Mouse (Mus musculus) hindbrain, embryonic 15.5 days (tissue): Measurements from ENCODE around the gene Ndufs2. TPM values are rescaled to one million over a fixed set of nuclear protein-coding genes. Genes with fewer than 3 reads are reported as not detected.

Experiments
- ATAC-seq: fragments of 200-750 bp; cut with Nextera tagmentation; 2 replicates; pipeline ENCODE4 v1.8.0; 2017; ENCODE audit warnings: low read depth, moderate number of reproducible peaks, moderate TSS enrichment; ENCODE audit not compliant: low FRiP score
- H3K27ac ChIP-seq: fragments of 300-500 bp; sonication (generic); replicated peaks from 2 replicates; pipeline ENCODE4 v1.5.1; 2015; ENCODE audit warnings: mild to moderate bottlenecking, inconsistent platforms
- H3K27me3 ChIP-seq: fragments of 300-500 bp; sonication (generic); 2 replicates; pipeline ENCODE4 v1.6.1; 2015; ENCODE audit warnings: control low read depth, inconsistent platforms
- H3K36me3 ChIP-seq: fragments of 300-500 bp; sonication (generic); 2 replicates; pipeline ENCODE4 v1.6.1; 2015; ENCODE audit warnings: control low read depth, inconsistent platforms
- H3K4me1 ChIP-seq: fragments of 300-500 bp; sonication (generic); replicated peaks from 2 replicates; pipeline ENCODE4 v1.6.1; 2015; ENCODE audit warnings: control low read depth, inconsistent platforms
- H3K4me2 ChIP-seq: fragments of 300-500 bp; sonication (generic); 2 replicates; pipeline ENCODE4 v1.6.1; 2015; ENCODE audit warnings: moderate library complexity, mild to moderate bottlenecking, inconsistent platforms
- H3K4me3 ChIP-seq: fragments of 300-500 bp; sonication (generic); 2 replicates; pipeline ENCODE4 v1.5.1; 2015; ENCODE audit warnings: mild to moderate bottlenecking, inconsistent platforms
- H3K9ac ChIP-seq: fragments of 300-500 bp; sonication (generic); 2 replicates; pipeline ENCODE4 v1.6.1; 2015; ENCODE audit warnings: inconsistent platforms
- H3K9me3 ChIP-seq: fragments of 300-500 bp; sonication (generic); 2 replicates; pipeline ENCODE4 v1.6.1; 2016; ENCODE audit warnings: control low read depth, inconsistent platforms
- WGBS: fragments of 180-500 bp; shearing (Covaris S2); methylation state at CpG from one replicate; pipeline ENCODE4 v1.1.7; 2015; 5-methylcytosine and 5-hydroxymethylcytosine counted together
- polyA plus RNA-seq: library from polyadenylated mRNA; unstranded; fragments of >200 nt; fragmentation: Nextera tagmentation; extraction: Ambion mirVana; gene quantifications from 2 replicates; pipeline ENCODE4 v1.2.1, GENCODE M21; 2015

Ndufs2 gene
- polyA plus RNA-seq, 1 experiment from 2014 or later = 233 TPM

GRCm38 (mm10) chr1:171222238-171223155, 28.7 kb downstream of the Ndufs2 start, which contains the start of gene Tomm40l:
TSS of gene Tomm40l (minus strand) at chr1:171222514.
- Histone ChIP-seq H3K4me1 (peaks cover 20% of the 10 kb centered on the region), H3K9ac (peak within 1 kb of the TSS; percentile 50), H3K27ac (peak within 1 kb of the TSS; percentile 82), H3K4me2 (peak within 1 kb of the TSS; percentile 78), H3K9me3 (no peaks in the 10 kb centered on the region), H3K4me3 (peak within 1 kb of the TSS; percentile 52), H3K27me3 (no peaks in the 10 kb centered on the region), H3K36me3 (peaks cover 15% of the 10 kb centered on the region)
- WGBS = 3% methylated on average over 28 of the region's 28 CpGs
- ATAC-seq = peak; percentile 98

- Histone ChIP-seq H3K27me3 (no peaks in the 10 kb centered on the region), H3K9me3 (no peaks in the 10 kb centered on the region), H3K36me3 (peaks cover 15% of the 10 kb centered on the region), H3K4me3 (peak overlapping the region; percentile 52), H3K4me2 (peak overlapping the region; percentile 78), H3K9ac (peak overlapping the region; percentile 50), H3K4me1 (peaks cover 20% of the 10 kb centered on the region), H3K27ac (peak overlapping the region; percentile 65)
- WGBS = 5% methylated on average over 22 of the region's 22 CpGs
- ATAC-seq = peak; percentile 1; the same call in 1 of the 2 replicates
Measured at GRCm38 (mm10) chr1:171221281-171222193, 29.7 kb downstream of the Ndufs2 start.

- Histone ChIP-seq H3K4me2 (peak overlapping the region; percentile 78), H3K27me3 (no peaks in the 10 kb centered on the region), H3K36me3 (peaks cover 15% of the 10 kb centered on the region), H3K9me3 (no peaks in the 10 kb centered on the region), H3K4me3 (peak overlapping the region; percentile 52), H3K27ac (no peak overlapping the region), H3K4me1 (peaks cover 20% of the 10 kb centered on the region), H3K9ac (peak overlapping the region; percentile 50; the same call in 1 of the 2 replicates)
- peak; percentile 40; the same call in 1 of the 2 replicates for ATAC-seq
- 5% methylated on average over 10 of the region's 10 CpGs for WGBS
Measured at GRCm38 (mm10) chr1:171220871-171221270, 30.3 kb downstream of the Ndufs2 start.

- WGBS = 89% methylated on average over 18 of the region's 18 CpGs
- H3K9ac ChIP-seq = no peak overlapping the region
- H3K4me2 ChIP-seq = no peak overlapping the region
- no peak overlapping the region for H3K4me3 ChIP-seq
- H3K4me1 ChIP-seq = peaks cover 9% of the 10 kb centered on the region
- H3K27me3 ChIP-seq = no peaks in the 10 kb centered on the region
- no peak overlapping the region for H3K27ac ChIP-seq
- H3K9me3 ChIP-seq = no peaks in the 10 kb centered on the region
- ATAC-seq = no peak
- H3K36me3 ChIP-seq = peaks cover 15% of the 10 kb centered on the region
Measured at GRCm38 (mm10) chr1:171216241-171216955, 34.8 kb downstream of the Ndufs2 start.

GRCm38 (mm10) chr1:171213801-171214496, 37.2 kb downstream of the Ndufs2 start, which contains the start of gene Nr1i3:
TSS of gene Nr1i3 (plus strand) at chr1:171213970.
- H3K9me3 ChIP-seq = no peaks in the 10 kb centered on the region
- WGBS = 74% methylated on average over 10 of the region's 10 CpGs
- H3K4me2 ChIP-seq = no peak within 1 kb of the TSS
- H3K4me3 ChIP-seq = no peak within 1 kb of the TSS
- ATAC-seq = no peak
- no peaks in the 10 kb centered on the region for H3K4me1 ChIP-seq
- no peak within 1 kb of the TSS for H3K9ac ChIP-seq
- H3K27ac ChIP-seq = no peak within 1 kb of the TSS
- H3K36me3 ChIP-seq = peaks cover 4% of the 10 kb centered on the region; the same call in 1 of the 2 replicates
- no peaks in the 10 kb centered on the region for H3K27me3 ChIP-seq

- H3K27me3 ChIP-seq = no peaks in the 10 kb centered on the region
- ATAC-seq = no peak
- H3K4me1 ChIP-seq = no peaks in the 10 kb centered on the region
- no peaks in the 10 kb centered on the region for H3K36me3 ChIP-seq
- no peak overlapping the region for H3K4me3 ChIP-seq
- no peak overlapping the region for H3K9ac ChIP-seq
- H3K4me2 ChIP-seq = no peak overlapping the region
- H3K27ac ChIP-seq = no peak overlapping the region
- WGBS = 63% methylated on average over 3 of the region's 3 CpGs
- H3K9me3 ChIP-seq = no peaks in the 10 kb centered on the region
Measured at GRCm38 (mm10) chr1:171212854-171213253, 38.3 kb downstream of the Ndufs2 start.

GRCm38 (mm10) chr1:171209409-171209808, 41.8 kb downstream of the Ndufs2 start:
- Histone ChIP-seq H3K4me3 (no peak overlapping the region), H3K27me3 (no peaks in the 10 kb centered on the region), H3K9me3 (no peaks in the 10 kb centered on the region), H3K27ac (no peak overlapping the region), H3K4me2 (no peak overlapping the region), H3K4me1 (no peaks in the 10 kb centered on the region), H3K36me3 (no peaks in the 10 kb centered on the region), H3K9ac (no peak overlapping the region)
- ATAC-seq = no peak
- WGBS = 28% methylated on average over 4 of the region's 4 CpGs

- Histone ChIP-seq H3K36me3 (no peaks in the 10 kb centered on the region), H3K9me3 (no peaks in the 10 kb centered on the region), H3K27ac (no peak overlapping the region), H3K27me3 (no peaks in the 10 kb centered on the region), H3K4me3 (no peak overlapping the region), H3K4me2 (no peak overlapping the region), H3K9ac (no peak overlapping the region), H3K4me1 (no peaks in the 10 kb centered on the region)
- WGBS = 50% methylated on average over 6 of the region's 6 CpGs
- ATAC-seq = no peak
Measured at GRCm38 (mm10) chr1:171205704-171206493, 45.3 kb downstream of the Ndufs2 start.

GRCm38 (mm10) chr1:171204249-171204644, 46.9 kb downstream of the Ndufs2 start:
- no peak overlapping the region for H3K4me3 ChIP-seq
- no peaks in the 10 kb centered on the region for H3K4me1 ChIP-seq
- no peak for ATAC-seq
- H3K27ac ChIP-seq = no peak overlapping the region
- no peaks in the 10 kb centered on the region for H3K36me3 ChIP-seq
- no peak overlapping the region for H3K4me2 ChIP-seq
- 67% methylated on average over 7 of the region's 7 CpGs for WGBS
- no peaks in the 10 kb centered on the region for H3K27me3 ChIP-seq
- no peaks in the 10 kb centered on the region for H3K9me3 ChIP-seq
- no peak overlapping the region for H3K9ac ChIP-seq

GRCm38 (mm10) chr1:171203471-171204248, 47.5 kb downstream of the Ndufs2 start:
- no peak overlapping the region for H3K4me2 ChIP-seq
- no peak for ATAC-seq
- H3K27me3 ChIP-seq = 0 out of 2 replicates have a peak, but pooled peaks cover 2% of the 10 kb centered on the region
- WGBS = 62% methylated on average over 10 of the region's 11 CpGs
- H3K36me3 ChIP-seq = no peaks in the 10 kb centered on the region
- no peak overlapping the region for H3K9ac ChIP-seq
- no peak overlapping the region for H3K27ac ChIP-seq
- H3K4me1 ChIP-seq = no peaks in the 10 kb centered on the region
- no peaks in the 10 kb centered on the region for H3K9me3 ChIP-seq
- no peak overlapping the region for H3K4me3 ChIP-seq
